Mouse (Mus musculus) kidney, postnatal 14 days (tissue): ENCODE results near the gene Yif1a.
"Not testable (repeated sequence)": the region's sequence is repeated elsewhere in the genome, so short reads cannot be mapped to it uniquely, and the experiment has no call there.

Source experiments
- DNase-seq: peaks from one replicate; pipeline ENCODE4 v3.0.0; 2022; ENCODE audit warnings: mixed read lengths

Yif1a gene

GRCm38 (mm10) chr19:5086533-5086932 lies 1.8 kb upstream of the Yif1a start:
- not testable (repeated sequence) for DNase-seq

- no peak for DNase-seq
These were observed 986 bp downstream of the Yif1a start for GRCm38 (mm10) chr19:5089324-5089723.

DNA sequence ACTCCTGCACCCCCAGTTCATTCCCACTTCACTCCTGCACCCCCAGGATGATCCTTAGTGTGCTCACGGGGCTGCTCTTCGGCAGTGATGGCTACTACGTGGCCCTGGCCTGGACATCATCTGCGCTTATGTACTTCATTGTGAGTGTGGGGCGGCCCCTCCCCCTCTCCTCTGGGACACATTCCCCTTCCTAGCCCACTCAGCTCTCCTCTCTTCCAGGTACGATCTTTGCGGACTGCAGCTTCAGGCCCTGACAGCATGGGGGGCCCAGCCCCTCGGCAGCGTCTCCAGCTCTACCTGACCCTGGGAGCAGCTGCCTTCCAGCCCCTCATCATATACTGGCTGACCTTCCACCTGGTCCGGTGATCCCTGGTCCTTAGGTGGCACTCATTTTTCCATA lies 3.7 kb downstream of the Yif1a start:
- DNase-seq, result no peak

DNA sequence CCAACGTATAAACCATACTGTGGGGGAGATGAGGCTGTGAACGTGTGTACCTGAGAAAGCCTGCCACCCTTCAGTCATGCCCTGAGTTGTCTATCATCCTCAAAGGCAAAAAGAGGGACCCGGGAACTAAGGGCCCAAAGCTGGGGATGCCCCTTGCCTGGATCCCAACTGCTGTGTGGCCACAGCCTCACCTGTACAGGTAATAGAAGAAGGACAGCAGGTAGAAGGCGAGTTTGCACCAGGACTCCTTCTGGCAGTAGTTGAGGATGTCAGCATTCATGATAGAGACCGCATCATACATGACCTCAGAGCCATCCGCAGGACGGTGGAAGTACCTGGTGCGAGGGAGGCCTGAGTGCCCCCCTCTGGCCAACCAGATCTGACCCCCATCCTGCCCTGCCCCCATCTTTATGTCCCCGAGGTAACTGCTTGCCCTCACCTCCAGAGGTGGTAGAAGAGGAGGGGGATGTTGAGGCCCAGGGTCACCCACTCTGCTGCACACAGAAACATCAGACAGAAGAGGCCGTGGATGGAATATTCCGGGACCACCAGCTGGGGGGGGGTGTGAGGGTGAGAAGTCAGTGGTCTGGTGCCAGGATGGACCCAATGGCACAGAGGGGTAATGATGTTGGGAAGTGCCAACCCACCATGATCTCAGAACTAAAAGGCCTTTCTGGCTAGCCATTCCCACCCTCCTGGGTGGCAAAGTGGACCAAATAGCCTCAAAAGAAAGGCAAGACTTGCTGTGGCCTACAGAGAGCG lies 5.3 kb downstream of the Yif1a start:
- DNase-seq, result no peak

DNA sequence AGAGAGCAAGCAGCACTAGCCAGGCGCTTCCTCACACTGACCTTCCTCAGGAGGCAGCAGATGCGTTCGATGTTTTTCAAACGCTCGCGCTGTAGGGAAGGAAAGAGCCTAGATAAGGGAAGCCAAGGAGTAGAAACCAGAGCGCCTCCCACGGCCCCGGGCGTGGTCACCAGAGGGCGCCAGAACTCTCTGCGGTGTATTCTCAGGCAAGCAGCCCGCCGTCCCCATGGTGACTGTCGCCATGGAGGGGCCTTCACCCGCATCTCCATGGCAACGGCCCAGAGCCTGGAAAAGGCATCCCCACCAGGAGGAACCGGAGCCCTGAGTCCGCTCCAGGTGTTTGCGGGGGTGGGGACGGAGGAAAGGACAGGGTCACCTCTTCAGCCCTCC lies 5.9 kb downstream of the Yif1a start:
- DNase-seq, result peak; percentile 94

- no peak for DNase-seq
These were observed 6.5 kb downstream of the Yif1a start for GRCm38 (mm10) chr19:5094746-5095417.

DNA sequence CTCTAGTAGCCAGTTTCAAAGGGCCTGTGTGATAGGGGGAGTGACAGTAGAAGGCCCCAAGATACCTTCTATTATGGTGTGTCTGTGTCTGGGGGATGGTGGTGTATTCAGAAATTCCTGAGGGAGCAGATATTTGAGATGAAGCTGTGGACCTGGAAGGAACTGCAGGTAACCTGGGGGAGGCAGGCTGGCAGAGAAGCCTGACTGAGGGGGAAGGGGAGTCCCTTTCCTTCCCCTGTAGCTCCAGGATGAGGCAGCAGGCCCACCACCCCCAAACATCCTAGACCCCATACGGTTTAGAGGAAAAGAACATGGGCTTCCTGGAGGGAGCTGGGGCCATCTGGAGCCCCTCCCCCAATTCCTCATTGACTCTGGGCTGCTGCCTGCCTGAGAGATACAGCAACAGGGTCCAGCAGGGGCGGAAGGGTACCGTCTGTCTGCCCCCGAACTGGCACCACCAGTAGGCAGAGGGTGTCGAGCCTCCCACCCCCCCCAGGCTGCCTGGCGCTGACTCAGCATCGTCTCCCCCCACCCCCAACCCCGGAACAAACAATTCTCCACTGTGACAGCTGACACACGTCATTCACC lies 7.6 kb downstream of the Yif1a start:
- DNase-seq, result no peak

DNA sequence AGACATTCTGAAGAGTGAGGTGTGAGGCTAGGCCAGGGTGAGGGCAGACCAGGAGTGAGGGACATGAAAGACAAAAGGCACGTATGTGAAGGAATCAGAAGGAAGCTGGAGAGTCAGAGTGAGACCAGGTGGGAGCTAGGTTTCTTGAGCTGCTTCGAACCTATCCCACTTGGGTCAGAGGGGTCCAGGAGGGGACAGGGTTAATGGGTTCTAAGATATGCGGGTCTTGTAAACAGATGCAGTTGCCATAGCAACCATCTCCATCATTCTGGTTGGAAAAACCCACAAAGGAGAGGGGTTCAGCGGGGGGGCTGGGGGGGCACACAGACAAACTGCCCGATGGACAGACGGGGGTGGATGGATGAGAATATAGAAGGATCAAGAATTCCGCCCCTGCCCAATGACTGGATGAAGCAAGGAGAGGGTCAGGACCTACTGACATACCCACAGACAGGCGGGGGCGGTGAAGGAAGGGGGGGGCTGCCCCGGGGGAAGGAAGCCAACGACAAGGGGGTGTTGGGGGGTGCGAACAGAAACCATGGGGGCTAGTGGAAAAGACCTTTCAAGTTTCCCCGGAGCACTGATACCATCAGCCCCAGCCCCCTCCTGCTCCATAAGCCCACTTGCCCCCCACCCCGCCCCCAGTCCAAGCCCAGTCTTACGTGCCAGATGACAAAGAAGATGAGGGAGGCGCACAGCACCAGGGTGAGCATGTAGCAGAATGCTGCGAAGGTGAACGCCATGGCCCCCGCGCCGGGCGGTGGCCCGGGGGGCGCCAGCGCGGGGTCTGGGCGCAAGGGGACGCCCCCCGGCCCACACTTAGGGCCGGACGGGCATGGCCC lies 9.4 kb downstream of the Yif1a start:
- no peak for DNase-seq

- DNase-seq, result peak; percentile 78
These were observed 10.2 kb downstream of the Yif1a start, which contains the start of gene Cnih2 for GRCm38 (mm10) chr19:5098363-5099143. Cnih2 (minus strand) TSS chr19:5098521.

DNA sequence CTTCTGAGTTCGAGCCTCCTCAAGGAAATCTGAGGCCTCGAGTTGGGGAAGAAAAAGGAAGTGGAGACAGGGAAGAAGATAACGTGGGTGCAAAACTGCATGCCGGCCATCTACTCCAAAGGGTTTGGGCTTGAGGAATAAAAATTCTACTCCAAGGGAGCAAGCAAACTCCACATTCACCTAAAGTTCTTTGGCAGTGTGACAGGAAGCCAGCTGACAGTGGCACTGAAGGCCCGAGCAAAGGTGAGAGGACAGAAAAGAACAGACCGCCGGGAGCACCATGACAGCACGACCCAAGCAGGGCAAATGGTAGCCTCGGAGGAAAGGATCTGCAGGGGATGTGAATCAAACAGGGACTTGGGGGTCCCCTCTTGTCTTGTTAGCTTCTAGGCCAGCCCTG lies 17.7 kb downstream of the Yif1a start:
- peak; percentile 65 for DNase-seq

GRCm38 (mm10) chr19:5106731-5107191 lies 18.4 kb downstream of the Yif1a start, which contains the start of gene Rab1b:
Rab1b (minus strand) TSS chr19:5107072.
- peak; percentile 99 for DNase-seq

GRCm38 (mm10) chr19:5107556-5108270 lies 19.4 kb downstream of the Yif1a start:
- DNase-seq, result no peak

DNA sequence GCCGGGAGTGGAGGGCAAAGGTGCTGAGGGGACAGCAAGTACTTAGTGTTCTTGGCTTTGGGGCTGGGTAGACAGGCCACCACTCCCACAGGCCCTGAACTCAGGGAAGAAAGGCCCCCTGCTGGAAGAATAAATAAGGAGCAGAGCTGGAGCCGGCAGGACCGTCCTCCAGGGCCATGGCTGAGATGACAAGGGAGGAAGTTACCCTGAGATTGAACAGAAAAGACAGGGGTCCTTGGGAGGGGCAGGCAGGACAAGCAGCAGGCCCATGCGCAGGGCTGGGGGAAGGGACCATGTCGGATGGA lies 19.9 kb downstream of the Yif1a start:
- DNase-seq, result peak; percentile 74

- DNase-seq, result peak; percentile 71
These were observed 20.4 kb downstream of the Yif1a start for GRCm38 (mm10) chr19:5108702-5109101.

GRCm38 (mm10) chr19:5109659-5110453 lies 21.5 kb downstream of the Yif1a start:
- DNase-seq, result no peak

DNA sequence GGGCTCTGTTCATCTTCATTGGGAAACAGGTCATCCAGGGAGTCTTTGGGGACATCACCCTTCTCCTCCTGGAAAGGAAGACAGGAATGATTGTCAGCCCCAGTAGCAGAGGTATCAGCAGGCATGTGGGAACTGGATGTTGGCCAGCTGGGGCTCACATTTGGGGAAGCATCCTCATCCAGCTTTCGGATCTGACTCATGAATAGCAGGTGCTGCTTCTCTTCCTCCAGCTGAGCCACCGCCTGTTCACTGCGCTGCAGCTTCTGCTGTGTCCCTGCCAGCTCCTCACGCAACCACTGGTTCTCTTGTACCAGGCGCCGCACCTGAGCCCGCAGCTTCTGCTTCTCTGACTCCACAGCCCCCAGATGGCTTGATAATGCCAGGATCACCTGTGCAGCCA lies 25.4 kb downstream of the Yif1a start:
- no peak for DNase-seq

- DNase-seq, result peak; percentile 94
These were observed 29.4 kb downstream of the Yif1a start for GRCm38 (mm10) chr19:5117494-5118383.

DNA sequence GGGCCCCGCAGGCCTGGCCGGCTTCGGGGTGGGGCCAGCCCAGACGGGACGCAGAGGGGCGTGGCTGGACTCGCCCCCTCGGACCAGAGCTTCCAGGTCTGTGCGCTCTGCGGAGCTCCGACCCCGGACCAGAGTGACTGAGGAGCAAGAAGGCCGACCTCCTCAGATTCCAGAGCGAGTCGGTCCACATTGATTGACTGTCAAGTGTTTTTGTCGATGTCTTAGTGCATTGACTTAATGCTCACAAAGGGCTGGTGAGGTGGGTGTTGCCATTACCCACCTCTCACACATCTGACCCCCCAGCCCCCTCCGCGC lies 30.0 kb downstream of the Yif1a start, which contains the start of gene Klc2:
TSS of gene Klc2 (minus strand) at position 177 of the 315 bp plus-strand sequence.
- DNase-seq, result no peak

- DNase-seq, result no peak
These were observed 34.2 kb downstream of the Yif1a start for GRCm38 (mm10) chr19:5122492-5122891.

- DNase-seq, result no peak
These were observed 34.9 kb downstream of the Yif1a start for GRCm38 (mm10) chr19:5123241-5123640.
